Mouse (Mus musculus) spleen, adult 2 months (tissue): Measurements from ENCODE around the gene Xlr5a.

Source experiments
- CTCF ChIP-seq: fragments of 200-500 bp; IDR thresholded peaks from 2 replicates; pipeline ENCODE4 v1.5.1; 2011; ENCODE audit warnings: mild to moderate bottlenecking, inconsistent platforms; ENCODE audit not compliant: insufficient read depth, insufficient read length, insufficient replicate concordance; ENCODE audit errors: extremely low read depth
- POLR2A ChIP-seq: fragments of 200-500 bp; IDR thresholded peaks from 2 replicates; pipeline ENCODE4 v1.6.1; 2011; ENCODE audit warnings: low read depth, low read length, inconsistent platforms

DNA sequence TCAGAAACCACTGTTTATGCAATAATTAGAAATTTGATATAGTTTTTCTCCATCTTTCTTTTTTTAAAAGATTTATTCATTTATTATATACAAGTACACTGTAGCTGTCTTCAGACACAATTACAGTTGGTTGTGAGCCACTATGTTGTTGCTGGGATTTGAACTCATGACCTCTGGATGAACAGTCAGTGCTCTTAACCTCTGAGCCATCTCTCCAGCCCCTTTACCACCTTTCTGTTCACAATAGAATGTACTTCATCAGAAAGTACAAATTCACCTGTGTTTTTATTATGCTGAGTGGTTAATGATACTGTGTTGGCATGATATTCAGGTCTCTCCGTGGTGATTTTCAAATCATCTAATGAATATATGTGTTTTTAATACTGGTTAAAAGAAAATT lies 67.4 kb downstream of the Xlr5a start:
- TF ChIP-seq POLR2A (no peak), CTCF (no peak)
